Mouse (Mus musculus) thymus, adult 2 months (tissue): ENCODE data around the gene Iqcf1. TPM values are rescaled to one million over a fixed set of nuclear protein-coding genes. Genes with fewer than 3 reads are reported as not detected.

Source experiments
- DNase-seq: peaks from one replicate; pipeline ENCODE4 v3.0.0; 2021
- H3K27ac ChIP-seq: fragments of 200-500 bp; 2 replicates; pipeline ENCODE4 v1.5.1; 2012; ENCODE audit warnings: low read length, control low read depth; ENCODE audit not compliant: control insufficient read depth, insufficient read depth
- H3K27me3 ChIP-seq: fragments of 200-500 bp; 2 replicates; pipeline ENCODE4 v1.6.1; 2012; ENCODE audit warnings: mild to moderate bottlenecking, low read length, moderate library complexity, mixed read lengths; ENCODE audit not compliant: control insufficient read depth, insufficient read depth
- H3K36me3 ChIP-seq: fragments of 200-500 bp; 2 replicates; pipeline ENCODE4 v1.6.1; 2012; ENCODE audit warnings: mild to moderate bottlenecking, low read length, moderate library complexity; ENCODE audit not compliant: control insufficient read depth, insufficient read depth
- H3K4me1 ChIP-seq: fragments of 200-500 bp; replicated peaks from 2 replicates; pipeline ENCODE4 v1.6.1; 2012; ENCODE audit warnings: low read length; ENCODE audit not compliant: control insufficient read depth, insufficient read depth
- H3K4me3 ChIP-seq: fragments of 200-500 bp; 2 replicates; pipeline ENCODE4 v1.5.1; 2012; ENCODE audit warnings: mild to moderate bottlenecking, low read length, control low read depth, moderate library complexity; ENCODE audit not compliant: control insufficient read depth, insufficient read depth
- CTCF ChIP-seq: fragments of 200-500 bp; IDR thresholded peaks from 2 replicates; pipeline ENCODE4 v1.5.1; 2012; ENCODE audit warnings: mild to moderate bottlenecking, control low read depth, low read length, moderate library complexity, borderline replicate concordance; ENCODE audit not compliant: control insufficient read depth, poor library complexity, insufficient read depth; ENCODE audit errors: extremely low read depth
- POLR2A ChIP-seq: fragments of 200-500 bp; IDR thresholded peaks from 2 replicates; pipeline ENCODE4 v1.6.1; 2012; ENCODE audit warnings: mild to moderate bottlenecking, low read length, control low read depth, moderate library complexity; ENCODE audit not compliant: control insufficient read depth, poor library complexity, insufficient read depth; ENCODE audit errors: extremely low read depth
- WGBS: fragments of 180-500 bp; shearing (Covaris S2); methylation state at CpG from one replicate; pipeline ENCODE4 v1.1.7; 2018; 5-methylcytosine and 5-hydroxymethylcytosine counted together
- polyA plus RNA-seq: library from polyadenylated mRNA; depleted of rRNA; stranded (reverse); fragments of >200 nt; gene quantifications from 2 replicates; pipeline ENCODE4 v1.2.3, GENCODE M21; 2012

Gene Iqcf1
- polyA plus RNA-seq, 1 experiment: not detected

DNA sequence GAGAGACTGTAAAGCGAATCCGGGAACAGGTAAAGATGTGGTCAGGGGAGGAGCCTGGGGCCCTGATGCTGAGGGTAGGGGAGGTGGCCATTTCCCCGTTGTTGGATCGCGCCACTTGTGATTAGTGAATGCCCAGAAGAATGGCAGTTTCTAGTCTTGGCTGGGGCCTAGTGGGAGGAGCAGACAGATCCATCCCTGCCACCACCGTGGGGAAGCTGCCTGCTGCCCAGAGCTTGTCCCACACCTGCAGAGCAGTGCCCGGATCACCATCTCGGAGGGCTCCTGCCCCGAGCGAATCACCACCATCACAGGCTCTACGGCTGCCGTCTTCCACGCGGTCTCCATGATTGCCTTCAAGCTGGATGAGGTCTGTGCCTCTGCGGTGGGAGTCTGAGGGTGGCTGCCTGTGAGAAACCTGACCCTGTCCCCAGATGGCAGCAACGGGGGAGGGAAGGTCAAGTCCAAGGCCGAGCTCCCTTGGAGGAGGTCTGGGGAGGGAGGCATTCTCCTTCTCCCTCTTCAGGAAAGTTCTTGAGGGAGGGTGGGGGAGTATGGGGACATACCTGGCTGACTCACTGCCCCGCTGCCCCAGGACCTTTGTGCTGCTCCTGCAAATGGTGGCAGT, 39.3 kb upstream of the Iqcf1 start:
- WGBS: 96% methylated on average over 18 of the region's 18 CpGs
- H3K27ac ChIP-seq: no peak overlapping the region
- H3K4me1 ChIP-seq: peaks cover 6% of the 10 kb centered on the region; the same call in 1 of the 2 replicates
- no peak overlapping the region for H3K4me3 ChIP-seq
- TF ChIP-seq POLR2A: no peak
- no peak for TF ChIP-seq CTCF
- H3K36me3 ChIP-seq: no peaks in the 10 kb centered on the region
- DNase-seq: no peak
- H3K27me3 ChIP-seq: peaks cover 9% of the 10 kb centered on the region; the same call in 1 of the 2 replicates

DNA sequence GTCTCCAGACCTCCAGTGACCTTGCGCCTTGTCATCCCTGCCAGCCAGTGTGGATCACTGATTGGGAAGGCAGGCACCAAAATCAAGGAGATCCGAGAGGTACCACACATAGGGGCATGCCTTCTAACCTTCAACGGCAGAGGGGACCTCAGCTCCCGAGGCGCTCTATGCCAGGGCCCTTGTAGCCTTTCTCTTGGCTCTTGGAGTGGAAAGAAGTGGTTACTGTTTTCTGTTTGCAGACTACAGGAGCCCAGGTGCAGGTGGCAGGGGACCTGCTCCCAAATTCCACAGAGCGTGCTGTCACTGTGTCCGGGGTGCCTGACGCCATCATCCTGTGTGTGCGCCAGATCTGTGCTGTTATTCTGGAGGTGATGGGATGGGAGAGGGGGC, 38.7 kb upstream of the Iqcf1 start:
- no peaks in the 10 kb centered on the region for H3K36me3 ChIP-seq
- H3K27ac ChIP-seq: no peak overlapping the region
- no peak for TF ChIP-seq CTCF
- TF ChIP-seq POLR2A: no peak
- H3K4me3 ChIP-seq: no peak overlapping the region
- peaks cover 9% of the 10 kb centered on the region; the same call in 1 of the 2 replicates for H3K4me1 ChIP-seq
- DNase-seq: no peak
- peaks cover 9% of the 10 kb centered on the region; the same call in 1 of the 2 replicates for H3K27me3 ChIP-seq
- WGBS: 96% methylated on average over 9 of the region's 9 CpGs

DNA sequence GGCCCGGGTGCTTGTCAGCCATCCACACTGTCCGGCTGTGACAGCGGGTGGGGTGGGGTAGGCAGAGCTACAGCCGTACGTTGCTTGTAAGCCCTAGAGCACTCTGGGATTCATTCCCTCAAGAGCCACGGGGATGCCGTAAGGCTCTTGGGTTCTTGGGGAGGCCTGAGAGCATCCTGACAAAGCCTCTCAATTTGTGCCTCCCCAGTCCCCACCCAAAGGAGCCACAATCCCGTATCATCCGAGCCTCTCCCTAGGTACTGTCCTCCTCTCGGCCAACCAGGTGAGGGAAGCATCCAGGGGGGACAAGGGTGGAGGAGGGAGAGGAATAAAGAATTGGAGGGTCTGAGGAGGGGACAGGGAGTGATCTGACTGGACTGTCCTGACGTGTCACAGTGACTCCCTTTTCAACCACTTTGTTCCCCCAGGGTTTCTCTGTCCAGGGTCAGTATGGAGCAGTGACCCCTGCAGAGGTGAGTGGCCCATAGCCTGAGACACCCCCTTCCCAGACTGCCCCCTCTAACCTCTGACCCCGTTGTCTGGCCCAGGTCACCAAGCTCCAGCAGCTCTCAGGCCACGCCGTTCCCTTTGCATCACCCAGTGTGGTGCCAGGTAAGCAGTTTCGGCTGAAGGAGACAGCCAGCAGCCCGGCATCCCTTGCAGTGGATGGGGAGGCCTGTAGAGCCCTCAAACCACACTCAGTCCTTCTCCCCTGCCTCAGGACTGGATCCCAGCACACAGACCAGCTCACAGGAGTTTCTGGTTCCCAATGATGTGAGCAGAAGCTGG, 37.9 kb upstream of the Iqcf1 start:
- no peak for TF ChIP-seq CTCF
- no peak for TF ChIP-seq POLR2A
- Histone ChIP-seq H3K4me3 (no peak overlapping the region), H3K27ac (no peak overlapping the region), H3K36me3 (no peaks in the 10 kb centered on the region), H3K27me3 (peaks cover 9% of the 10 kb centered on the region; the same call in 1 of the 2 replicates), H3K4me1 (peaks cover 9% of the 10 kb centered on the region; the same call in 1 of the 2 replicates)
- 96% methylated on average over 16 of the region's 16 CpGs for WGBS
- no peak for DNase-seq

DNA sequence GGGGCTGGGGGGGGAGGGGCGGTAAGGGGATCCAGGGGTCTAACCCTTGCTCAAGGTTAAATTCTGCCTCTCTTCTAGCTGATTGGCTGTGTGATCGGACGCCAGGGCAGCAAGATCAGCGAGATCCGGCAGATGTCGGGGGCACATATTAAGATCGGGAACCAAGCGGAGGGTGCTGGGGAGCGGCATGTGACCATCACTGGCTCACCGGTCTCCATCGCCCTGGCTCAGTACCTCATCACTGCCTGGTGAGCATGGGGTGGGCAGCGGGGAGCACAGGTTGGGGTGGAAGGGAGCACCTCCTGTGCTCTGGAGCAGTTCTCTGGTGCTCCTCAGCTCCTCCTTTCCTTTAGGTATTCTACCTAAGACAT, 37.4 kb upstream of the Iqcf1 start:
- Histone ChIP-seq H3K27me3 (peaks cover 9% of the 10 kb centered on the region; the same call in 1 of the 2 replicates), H3K4me3 (no peak overlapping the region), H3K27ac (no peak overlapping the region), H3K4me1 (peaks cover 9% of the 10 kb centered on the region; the same call in 1 of the 2 replicates), H3K36me3 (no peaks in the 10 kb centered on the region)
- 99% methylated on average over 12 of the region's 12 CpGs for WGBS
- TF ChIP-seq CTCF (no peak), POLR2A (no peak)
- no peak for DNase-seq

DNA sequence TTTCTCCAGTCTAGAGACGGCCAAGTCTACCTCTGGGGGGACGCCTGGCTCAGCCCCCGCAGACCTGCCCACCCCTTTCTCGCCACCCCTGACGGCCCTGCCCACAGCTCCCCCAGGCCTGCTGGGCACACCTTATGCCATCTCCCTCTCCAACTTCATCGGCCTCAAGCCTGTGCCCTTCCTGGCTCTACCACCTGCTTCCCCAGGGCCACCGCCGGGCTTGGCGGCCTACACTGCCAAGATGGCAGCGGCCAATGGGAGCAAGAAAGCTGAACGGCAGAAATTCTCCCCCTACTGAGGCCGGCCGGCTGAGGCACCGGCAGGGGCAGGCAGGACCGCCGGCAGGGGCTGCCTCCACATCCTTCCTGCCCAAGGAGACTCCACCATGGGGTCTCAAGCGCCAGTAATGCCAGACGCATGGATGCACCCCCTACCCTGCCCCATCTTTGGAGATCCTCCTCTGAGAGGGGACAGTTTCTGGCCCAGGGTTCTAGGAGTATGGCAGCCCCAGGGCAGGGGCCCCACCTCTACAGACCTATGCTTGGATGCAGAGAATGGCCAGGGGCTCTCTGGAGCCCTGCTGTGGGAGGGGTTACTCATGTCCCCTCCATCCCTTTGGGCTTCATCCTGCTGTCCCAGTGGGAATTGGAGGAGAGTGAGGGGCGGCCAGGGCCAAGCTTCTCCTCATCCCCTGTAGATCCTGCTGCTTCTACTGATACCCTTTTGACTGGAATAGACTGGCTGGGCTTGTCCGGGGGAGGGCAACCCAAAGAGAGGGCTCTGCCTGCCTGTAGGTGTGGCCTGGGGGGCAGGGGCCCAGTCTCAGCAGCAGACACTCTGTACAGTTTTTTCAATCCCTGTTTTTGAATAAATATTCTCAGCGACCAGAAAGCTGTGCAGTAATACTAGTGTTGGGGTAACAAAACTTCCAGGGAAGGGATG, 36.4 kb upstream of the Iqcf1 start:
- Histone ChIP-seq H3K4me1 (peaks cover 9% of the 10 kb centered on the region; the same call in 1 of the 2 replicates), H3K4me3 (no peak overlapping the region), H3K27ac (no peak overlapping the region), H3K36me3 (no peaks in the 10 kb centered on the region), H3K27me3 (peaks cover 9% of the 10 kb centered on the region; the same call in 1 of the 2 replicates)
- WGBS: 96% methylated on average over 21 of the region's 21 CpGs
- no peak for DNase-seq
- no peak for TF ChIP-seq CTCF
- TF ChIP-seq POLR2A: no peak
